Mouse (Mus musculus) Muller cell, postnatal 12 days (primary cell): ENCODE measurements around the gene Mast3.
A peak's percentile ranks its signal among the peaks of the same experiment; 100 is the strongest.

Experiments used
- DNase-seq: peaks from one replicate; pipeline ENCODE4 v3.0.0-alpha.2; 2015; ENCODE audit errors: inconsistent ontology term

Gene Mast3

GRCm38 (mm10) chr8:70762118-70762517, 42.7 kb downstream of the Mast3 start:
- DNase-seq, result no peak

GRCm38 (mm10) chr8:70760775-70761406, 44.0 kb downstream of the Mast3 start, which contains the start of gene Mpv17l2:
TSS of gene Mpv17l2 (minus strand) at chr8:70760946.
- DNase-seq, result peak; percentile 98

- DNase-seq, result no peak
Measured at GRCm38 (mm10) chr8:70760350-70760749, 44.5 kb downstream of the Mast3 start.

- no peak for DNase-seq
Measured at GRCm38 (mm10) chr8:70758616-70759561, 46.0 kb downstream of the Mast3 start.

GRCm38 (mm10) chr8:70758308-70758615, 46.6 kb downstream of the Mast3 start:
- DNase-seq, result no peak

GRCm38 (mm10) chr8:70757523-70758307, 47.1 kb downstream of the Mast3 start:
- DNase-seq, result no peak

- DNase-seq, result no peak
Measured at GRCm38 (mm10) chr8:70756476-70757040, 48.3 kb downstream of the Mast3 start.

GRCm38 (mm10) chr8:70755661-70756475, 49.0 kb downstream of the Mast3 start:
- DNase-seq, result no peak

- no peak for DNase-seq
Measured at GRCm38 (mm10) chr8:70754871-70755660, 49.8 kb downstream of the Mast3 start.

- peak; percentile 98 for DNase-seq
Measured at GRCm38 (mm10) chr8:70754043-70754870, 50.6 kb downstream of the Mast3 start, which contains the start of gene Rab3a. TSS of gene Rab3a (plus strand) at chr8:70754679.

- DNase-seq, result peak; percentile 57
Measured at GRCm38 (mm10) chr8:70753151-70753550, 51.7 kb downstream of the Mast3 start.

- DNase-seq, result peak; percentile 62
Measured at GRCm38 (mm10) chr8:70752000-70752764, 52.7 kb downstream of the Mast3 start.

GRCm38 (mm10) chr8:70750128-70750680, 54.6 kb downstream of the Mast3 start:
- no peak for DNase-seq

- no peak for DNase-seq
Measured at GRCm38 (mm10) chr8:70749097-70749674, 55.7 kb downstream of the Mast3 start.

GRCm38 (mm10) chr8:70748246-70749096, 56.4 kb downstream of the Mast3 start:
- no peak for DNase-seq

- DNase-seq, result no peak
Measured at GRCm38 (mm10) chr8:70747211-70747890, 57.5 kb downstream of the Mast3 start.
